Mouse (Mus musculus) MEL (cell line): ENCODE measurements around the gene Ttc16. TPM values are rescaled to one million over a fixed set of nuclear protein-coding genes. Genes with fewer than 3 reads are reported as not detected.

Experiments
- DNase-seq: peaks from one replicate; pipeline ENCODE4 v3.0.0; 2011; ENCODE audit warnings: low read depth, low spot score
- H3K27ac ChIP-seq: 2 replicates; pipeline ENCODE4 v1.5.1; 2012; ENCODE audit warnings: low read depth, mild to moderate bottlenecking, control low read depth, low read length, moderate library complexity; ENCODE audit not compliant: control insufficient read depth
- H3K27me3 ChIP-seq, 2 experiments: fragments of 150-350 bp in 1 of 2; sonication (generic) in 1 of 2; 2 replicates each; pipeline ENCODE4 v1.6.1; 2012; ENCODE audit warnings: low read length in 2 of 2, mild to moderate bottlenecking in 2 of 2, improper control_type of control experiment in 1 of 2, moderate library complexity in 1 of 2; ENCODE audit not compliant: insufficient read depth in 2 of 2, control insufficient read depth in 1 of 2
- H3K36me3 ChIP-seq, 2 experiments: 2 replicates each; pipeline ENCODE4 v1.6.1; 2012 to 2014; ENCODE audit warnings: low read length in 2 of 2, improper control_type of control experiment in 1 of 2, inconsistent platforms in 1 of 2, mild to moderate bottlenecking in 1 of 2; ENCODE audit not compliant: insufficient read depth in 2 of 2, control insufficient read depth in 1 of 2
- H3K4me1 ChIP-seq, 2 experiments: fragments of 150-350 bp in 1 of 2; sonication (generic) in 1 of 2; 2 replicates each; pipeline ENCODE4 v1.6.1; 2012; ENCODE audit warnings: low read length in 2 of 2, improper control_type of control experiment in 1 of 2, mild to moderate bottlenecking in 1 of 2; ENCODE audit not compliant: insufficient read depth in 2 of 2, control insufficient read depth in 1 of 2
- H3K4me3 ChIP-seq, 2 experiments: fragments of 150-350 bp in 1 of 2; sonication (generic) in 1 of 2; 2 replicates each; pipeline ENCODE4 v1.5.1; 2012; ENCODE audit warnings: low read depth in 2 of 2, low read length in 2 of 2, mild to moderate bottlenecking in 2 of 2, moderate library complexity in 2 of 2, control low read depth in 1 of 2, improper control_type of control experiment in 1 of 2; ENCODE audit not compliant: control insufficient read depth in 1 of 2, insufficient read depth in 1 of 2
- H3K79me2 ChIP-seq: 2 replicates; pipeline ENCODE4 v1.6.1; 2012; ENCODE audit warnings: mild to moderate bottlenecking, low read length, moderate library complexity; ENCODE audit not compliant: control insufficient read depth, poor library complexity, insufficient read depth
- H3K9ac ChIP-seq: 2 replicates; pipeline ENCODE4 v1.6.1; 2012; ENCODE audit warnings: low read depth, mild to moderate bottlenecking, control low read depth, low read length, moderate library complexity; ENCODE audit not compliant: control insufficient read depth, poor library complexity, severe bottlenecking
- H3K9me3 ChIP-seq: fragments of 150-350 bp; sonication (generic); replicated peaks from 2 replicates; pipeline ENCODE4 v1.6.1; 2012; ENCODE audit warnings: mild to moderate bottlenecking, low read length, improper control_type of control experiment, moderate library complexity; ENCODE audit not compliant: insufficient read depth
- BHLHE40 ChIP-seq: IDR thresholded peaks from 2 replicates; pipeline ENCODE4 v1.6.1; 2012; ENCODE audit warnings: low read depth, mild to moderate bottlenecking, inconsistent platforms, low read length, improper control_type of control experiment, borderline replicate concordance
- CHD2 ChIP-seq: IDR thresholded peaks from 2 replicates; pipeline ENCODE4 v1.6.1; 2011; ENCODE audit warnings: low read length, improper control_type of control experiment
- CTCF ChIP-seq, 3 experiments: IDR thresholded peaks in 2 of 3; conservative IDR thresholded peaks in 1 of 3; 2 replicates each; pipeline ENCODE4 v1.5.1; 2011 to 2012; ENCODE audit warnings: low read length in 3 of 3, low read depth in 2 of 3, mild to moderate bottlenecking in 2 of 3, improper control_type of control experiment in 1 of 3, inconsistent platforms in 1 of 3, mixed read lengths in 1 of 3, moderate library complexity in 1 of 3; ENCODE audit not compliant: control insufficient read depth in 1 of 3, insufficient read depth in 1 of 3, poor library complexity in 1 of 3, severe bottlenecking in 1 of 3
- E2F4 ChIP-seq: IDR thresholded peaks from 2 replicates; pipeline ENCODE4 v1.6.1; 2011; ENCODE audit warnings: low read depth, low read length, improper control_type of control experiment, borderline replicate concordance
- EP300 ChIP-seq, 2 experiments: IDR thresholded peaks; 2 replicates each; pipeline ENCODE4 v1.6.1; 2011; ENCODE audit warnings: improper control_type of control experiment in 2 of 2, low read length in 2 of 2, low read depth in 1 of 2, mild to moderate bottlenecking in 1 of 2
- HCFC1 ChIP-seq: IDR thresholded peaks from 2 replicates; pipeline ENCODE4 v1.6.1; 2012; ENCODE audit warnings: low read depth, mild to moderate bottlenecking, inconsistent platforms, low read length, improper control_type of control experiment, moderate library complexity
- MAFK ChIP-seq: IDR thresholded peaks from 2 replicates; pipeline ENCODE4 v1.6.1; 2011; ENCODE audit warnings: low read depth, mild to moderate bottlenecking, low read length, improper control_type of control experiment, borderline replicate concordance
- MAX ChIP-seq: IDR thresholded peaks from 2 replicates; pipeline ENCODE4 v1.6.1; 2011; ENCODE audit warnings: low read length, improper control_type of control experiment
- MAZ ChIP-seq: IDR thresholded peaks from 2 replicates; pipeline ENCODE4 v1.6.1; 2012; ENCODE audit warnings: low read depth, mild to moderate bottlenecking, inconsistent platforms, low read length, improper control_type of control experiment
- MEF2A ChIP-seq: IDR thresholded peaks from 2 replicates; pipeline ENCODE4 v1.6.1; 2014; ENCODE audit warnings: low read depth, mild to moderate bottlenecking, inconsistent platforms, low read length, improper control_type of control experiment; ENCODE audit not compliant: poor library complexity, insufficient replicate concordance, severe bottlenecking; ENCODE audit errors: extremely low read depth
- MXI1 ChIP-seq: IDR thresholded peaks from 2 replicates; pipeline ENCODE4 v1.6.1; 2011; ENCODE audit warnings: mild to moderate bottlenecking, low read depth, low read length, improper control_type of control experiment
- MYB ChIP-seq: IDR thresholded peaks from 2 replicates; pipeline ENCODE4 v1.6.1; 2011; ENCODE audit warnings: mild to moderate bottlenecking, low read depth, low read length, improper control_type of control experiment
- MYC ChIP-seq: IDR thresholded peaks from 2 replicates; pipeline ENCODE4 v1.6.1; 2011; ENCODE audit warnings: low read depth, mild to moderate bottlenecking, low read length, improper control_type of control experiment, moderate library complexity
- NELFE ChIP-seq: IDR thresholded peaks from 2 replicates; pipeline ENCODE4 v1.6.1; 2011; ENCODE audit warnings: low read depth, low read length, improper control_type of control experiment
- POLR2AphosphoS2 ChIP-seq: IDR thresholded peaks from 2 replicates; pipeline ENCODE4 v1.6.1; 2011; ENCODE audit warnings: low read length, improper control_type of control experiment
- RAD21 ChIP-seq: IDR thresholded peaks from 2 replicates; pipeline ENCODE4 v1.6.1; 2011; ENCODE audit warnings: mild to moderate bottlenecking, low read depth, low read length, improper control_type of control experiment
- RCOR1 ChIP-seq: IDR thresholded peaks from 2 replicates; pipeline ENCODE4 v1.6.1; 2012; ENCODE audit warnings: low read depth, mild to moderate bottlenecking, inconsistent platforms, low read length, improper control_type of control experiment
- SMC3 ChIP-seq: IDR thresholded peaks from 2 replicates; pipeline ENCODE4 v1.6.1; 2011; ENCODE audit warnings: low read depth, low read length, improper control_type of control experiment
- TAL1 ChIP-seq: IDR thresholded peaks from 2 replicates; pipeline ENCODE4 v1.6.1; 2012; ENCODE audit warnings: mild to moderate bottlenecking, inconsistent platforms, low read length, moderate library complexity, mixed read lengths
- TBP ChIP-seq: IDR thresholded peaks from 2 replicates; pipeline ENCODE4 v1.8.0; 2011; ENCODE audit warnings: low read depth, low read length, improper control_type of control experiment
- UBTF ChIP-seq: IDR thresholded peaks from 2 replicates; pipeline ENCODE4 v1.6.1; 2012; ENCODE audit warnings: low read depth, mild to moderate bottlenecking, inconsistent platforms, low read length, improper control_type of control experiment, moderate library complexity, borderline replicate concordance; ENCODE audit not compliant: insufficient read depth
- polyA plus RNA-seq, 2 experiments: library from polyadenylated mRNA; stranded (reverse) in 1 of 2; unstranded in 1 of 2; fragments of >175 nt in 1 of 2; fragments of >200 nt in 1 of 2; gene quantifications; 2 replicates each; pipeline versions ENCODE4 v1.2.1 to v1.2.4; 2012; ENCODE audit warnings: low replicate concordance in 2 of 2, low read depth in 1 of 2; ENCODE audit not compliant: insufficient read length in 2 of 2, insufficient read depth in 1 of 2, missing spikeins in 1 of 2
- total RNA-seq: library from RNA; depleted of rRNA; stranded (reverse); fragments of 300-350 nt; gene quantifications from 2 replicates; pipeline ENCODE4 v1.2.3, GENCODE M21; 2012

Gene Ttc16
- total and polyA plus RNA-seq, 3 experiments, result 0.35 to 0.69 TPM; not detected in 1

DNA sequence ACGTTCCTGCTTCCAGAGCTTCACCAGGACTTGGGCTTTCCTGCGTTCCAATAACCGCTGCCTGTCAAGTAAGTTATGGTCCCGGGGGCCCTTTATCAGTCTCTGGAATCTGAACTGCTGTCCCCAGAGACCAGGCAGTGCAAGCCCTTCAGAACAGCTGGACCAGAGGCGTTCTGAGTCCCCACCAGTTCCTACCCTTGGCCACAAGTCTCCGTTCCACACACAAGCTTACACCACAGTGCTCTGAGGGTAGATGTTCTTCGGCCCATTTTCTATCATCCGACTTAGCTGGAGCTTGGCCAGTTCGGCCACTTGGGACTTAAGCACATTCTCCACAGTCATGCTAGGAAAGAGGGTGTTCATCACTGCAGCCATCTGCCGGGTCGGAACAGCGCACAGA is 8.2 kb downstream of the Ttc16 start:
- H3K27me3 ChIP-seq, result no peaks in the 10 kb centered on the region
- H3K27ac ChIP-seq, result no peak overlapping the region
- H3K4me3 ChIP-seq, result no peak overlapping the region
- DNase-seq, result no peak
- no peak overlapping the region for H3K9ac ChIP-seq
- TF ChIP-seq RAD21 (no peak), NELFE (no peak), TAL1 (no peak), MEF2A (no peak), MAZ (no peak), MXI1 (no peak), HCFC1 (no peak), RCOR1 (no peak), TBP (no peak), MYB (no peak), SMC3 (no peak), UBTF (no peak), E2F4 (no peak), EP300 (IDR thresholded peaks at IDR 0.05; ENCODE audit: low read depth in 1 of 2, low read length in 2 of 2) (no peak), BHLHE40 (no peak), POLR2AphosphoS2 (no peak), MYC (no peak), CHD2 (no peak), MAX (no peak), CTCF (IDR thresholded peaks at IDR 0.05 in 2 of 3, conservative IDR thresholded peaks at IDR 0.05 in 1 of 3; ENCODE audit: control insufficient read depth in 1 of 3, insufficient read depth in 1 of 3, low read depth in 2 of 3, low read length in 3 of 3, poor library complexity in 1 of 3, severe bottlenecking in 1 of 3) (no peak)
- no peaks in the 10 kb centered on the region for H3K36me3 ChIP-seq
- H3K4me1 ChIP-seq, result peaks cover 1 to 8% of the 10 kb centered on the region in 2 experiments; a peak in 2 of 4 replicates
- H3K79me2 ChIP-seq, result no peaks in the 10 kb centered on the region
- no peaks in the 10 kb centered on the region for H3K9me3 ChIP-seq

DNA sequence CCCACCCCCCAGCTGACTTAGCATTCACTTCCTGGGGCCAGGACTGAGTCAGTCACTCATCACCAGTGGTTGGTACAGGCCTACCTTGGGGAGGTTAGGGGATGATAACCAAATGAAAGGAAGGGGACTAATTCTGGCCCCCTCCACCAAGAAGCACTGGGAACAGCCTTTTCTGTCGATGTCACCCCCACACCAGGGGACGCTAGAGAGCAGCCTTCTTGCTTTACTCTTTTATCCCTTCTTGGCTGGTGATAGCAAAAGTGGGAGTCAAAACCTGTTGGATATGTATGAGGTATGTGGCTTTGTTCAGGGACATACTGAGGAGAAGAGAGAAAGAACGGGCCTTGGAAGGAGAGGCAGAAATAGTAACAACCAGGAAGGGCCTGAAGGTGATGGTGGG is 12.1 kb downstream of the Ttc16 start:
- Histone ChIP-seq H3K36me3 (no peaks in the 10 kb centered on the region), H3K27me3 (no peaks in the 10 kb centered on the region), H3K27ac (no peak overlapping the region), H3K4me1 (no peaks in the 10 kb centered on the region), H3K9me3 (no peaks in the 10 kb centered on the region), H3K4me3 (no peak overlapping the region), H3K79me2 (no peaks in the 10 kb centered on the region), H3K9ac (no peak overlapping the region)
- peak; percentile 45 to 74 (median 49) for TF ChIP-seq CTCF (IDR thresholded peaks at IDR 0.05 in 2 of 3, conservative IDR thresholded peaks at IDR 0.05 in 1 of 3; ENCODE audit: control insufficient read depth in 1 of 3, insufficient read depth in 1 of 3, low read depth in 2 of 3, low read length in 3 of 3, poor library complexity in 1 of 3, severe bottlenecking in 1 of 3)
- no peak for TF ChIP-seq E2F4
- TF ChIP-seq MAFK, result no peak
- DNase-seq, result no peak
